Mouse (Mus musculus): ENCODE results near the gene Ube2r2. TPM values are rescaled to one million over a fixed set of nuclear protein-coding genes. Genes with fewer than 3 reads are reported as not detected.

Ube2r2 gene
- polyA plus RNA-seq (2011; ENCODE audit: insufficient read length, low read depth, missing spikeins) = 196 and 222 TPM in 2 replicates

GRCm38 (mm10) chr4:41135711-41136453 is at the start of gene Ube2r2:
Gene Ube2r2 (plus strand): TSS chr4:41135743.
- peak within 1 kb of the TSS; percentile 99 for H3K27ac ChIP-seq (ENCODE audit: insufficient read depth, low read length)

GRCm38 (mm10) chr4:41086947-41087346 is 48.6 kb upstream of the Ube2r2 start:
- H3K27ac ChIP-seq (ENCODE audit: insufficient read depth, low read length) = no peak overlapping the region
- H3K4me1 ChIP-seq (ENCODE audit: control insufficient read depth, insufficient read depth, low read length) = no peaks in the 10 kb centered on the region
- H3K4me3 ChIP-seq (ENCODE audit: insufficient read depth, low read length) = no peak overlapping the region
- TF ChIP-seq CTCF (IDR thresholded peaks at IDR 0.05; ENCODE audit: borderline replicate concordance, insufficient read depth, low read length) (no peak), POLR2A (IDR thresholded peaks at IDR 0.05; ENCODE audit: low read depth, low read length) (no peak)

More at GRCm38 (mm10) chr4:41135711-41136453, at the start of gene Ube2r2:
- H3K4me1 ChIP-seq (ENCODE audit: control insufficient read depth, insufficient read depth, low read length) = peaks cover 2% of the 10 kb centered on the region; the same call in 1 of the 2 replicates
- TF ChIP-seq POLR2A (IDR thresholded peaks at IDR 0.05; ENCODE audit: low read depth, low read length) (peak; percentile 30; the same call in 1 of the 2 replicates), CTCF (IDR thresholded peaks at IDR 0.05; ENCODE audit: borderline replicate concordance, insufficient read depth, low read length) (no peak)
- peak within 1 kb of the TSS; percentile 94 for H3K4me3 ChIP-seq (ENCODE audit: insufficient read depth, low read length)

- no peak overlapping the region for H3K4me3 ChIP-seq (ENCODE audit: insufficient read depth, low read length)
- TF ChIP-seq CTCF (IDR thresholded peaks at IDR 0.05; ENCODE audit: borderline replicate concordance, insufficient read depth, low read length) (no peak), POLR2A (IDR thresholded peaks at IDR 0.05; ENCODE audit: low read depth, low read length) (no peak)
- no peak overlapping the region for H3K27ac ChIP-seq (ENCODE audit: insufficient read depth, low read length)
- H3K4me1 ChIP-seq (ENCODE audit: control insufficient read depth, insufficient read depth, low read length) = no peaks in the 10 kb centered on the region
Measured at GRCm38 (mm10) chr4:41087459-41088298, 47.9 kb upstream of the Ube2r2 start.

GRCm38 (mm10) chr4:41089189-41089588 is 46.4 kb upstream of the Ube2r2 start:
- Histone ChIP-seq H3K4me1 (ENCODE audit: control insufficient read depth, insufficient read depth, low read length) (no peaks in the 10 kb centered on the region), H3K4me3 (ENCODE audit: insufficient read depth, low read length) (no peak overlapping the region), H3K27ac (ENCODE audit: insufficient read depth, low read length) (no peak overlapping the region)
- TF ChIP-seq CTCF (IDR thresholded peaks at IDR 0.05; ENCODE audit: borderline replicate concordance, insufficient read depth, low read length) (no peak), POLR2A (IDR thresholded peaks at IDR 0.05; ENCODE audit: low read depth, low read length) (no peak)

- Histone ChIP-seq H3K27ac (ENCODE audit: insufficient read depth, low read length) (no peak overlapping the region), H3K4me3 (ENCODE audit: insufficient read depth, low read length) (no peak overlapping the region), H3K4me1 (ENCODE audit: control insufficient read depth, insufficient read depth, low read length) (no peaks in the 10 kb centered on the region)
- TF ChIP-seq CTCF (IDR thresholded peaks at IDR 0.05; ENCODE audit: borderline replicate concordance, insufficient read depth, low read length) (no peak), POLR2A (IDR thresholded peaks at IDR 0.05; ENCODE audit: low read depth, low read length) (no peak)
Measured at GRCm38 (mm10) chr4:41089705-41090104, 45.8 kb upstream of the Ube2r2 start.

- Histone ChIP-seq H3K27ac (ENCODE audit: insufficient read depth, low read length) (no peak overlapping the region), H3K4me3 (ENCODE audit: insufficient read depth, low read length) (no peak overlapping the region), H3K4me1 (ENCODE audit: control insufficient read depth, insufficient read depth, low read length) (no peaks in the 10 kb centered on the region)
- TF ChIP-seq POLR2A (IDR thresholded peaks at IDR 0.05; ENCODE audit: low read depth, low read length) (no peak), CTCF (IDR thresholded peaks at IDR 0.05; ENCODE audit: borderline replicate concordance, insufficient read depth, low read length) (no peak)
Measured at GRCm38 (mm10) chr4:41091391-41091790, 44.2 kb upstream of the Ube2r2 start.

- Histone ChIP-seq H3K27ac (ENCODE audit: insufficient read depth, low read length) (no peak overlapping the region), H3K4me1 (ENCODE audit: control insufficient read depth, insufficient read depth, low read length) (no peaks in the 10 kb centered on the region), H3K4me3 (ENCODE audit: insufficient read depth, low read length) (no peak overlapping the region)
- no peak for TF ChIP-seq POLR2A (IDR thresholded peaks at IDR 0.05; ENCODE audit: low read depth, low read length)
- TF ChIP-seq CTCF (IDR thresholded peaks at IDR 0.05; ENCODE audit: borderline replicate concordance, insufficient read depth, low read length) = no peak
Measured at GRCm38 (mm10) chr4:41092958-41093357, 42.6 kb upstream of the Ube2r2 start.

- TF ChIP-seq POLR2A (IDR thresholded peaks at IDR 0.05; ENCODE audit: low read depth, low read length) (no peak), CTCF (IDR thresholded peaks at IDR 0.05; ENCODE audit: borderline replicate concordance, insufficient read depth, low read length) (no peak)
- Histone ChIP-seq H3K4me3 (ENCODE audit: insufficient read depth, low read length) (no peak overlapping the region), H3K4me1 (ENCODE audit: control insufficient read depth, insufficient read depth, low read length) (0 out of 2 replicates have a peak, but pooled peaks cover 4% of the 10 kb centered on the region)
Measured at GRCm38 (mm10) chr4:41094361-41094760, 41.2 kb upstream of the Ube2r2 start.

GRCm38 (mm10) chr4:41096169-41096568 is 39.4 kb upstream of the Ube2r2 start:
- no peak overlapping the region for H3K27ac ChIP-seq (ENCODE audit: insufficient read depth, low read length)
- no peak overlapping the region for H3K4me3 ChIP-seq (ENCODE audit: insufficient read depth, low read length)
- 0 out of 2 replicates have a peak, but pooled peaks cover 4% of the 10 kb centered on the region for H3K4me1 ChIP-seq (ENCODE audit: control insufficient read depth, insufficient read depth, low read length)
- TF ChIP-seq POLR2A (IDR thresholded peaks at IDR 0.05; ENCODE audit: low read depth, low read length) (no peak), CTCF (IDR thresholded peaks at IDR 0.05; ENCODE audit: borderline replicate concordance, insufficient read depth, low read length) (no peak)

More at GRCm38 (mm10) chr4:41094361-41094760, 41.2 kb upstream of the Ube2r2 start:
- no peak overlapping the region for H3K27ac ChIP-seq (ENCODE audit: insufficient read depth, low read length)
